Comparison of ENCODE assay signal across 9 mouse cellular contexts in the genomic region with DNA sequence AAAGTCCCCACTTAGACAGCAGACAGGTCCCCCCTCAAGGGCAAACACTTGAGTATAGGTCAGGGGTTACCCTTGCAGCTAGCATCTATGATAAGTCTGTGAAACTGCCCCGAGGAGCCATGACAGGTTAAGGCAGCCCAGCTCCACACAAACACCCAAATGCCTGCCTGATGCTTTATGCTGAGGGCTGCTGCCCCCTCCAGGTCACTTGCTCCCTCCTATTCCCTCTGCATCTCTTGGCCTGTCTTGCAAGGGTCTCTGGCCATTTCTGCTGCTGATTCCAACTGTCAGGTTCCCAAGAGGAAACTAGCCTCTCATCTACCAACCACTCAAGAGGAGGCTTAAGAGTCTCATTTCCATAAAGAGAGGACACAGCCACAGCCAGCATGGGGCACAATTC. TPM values are rescaled to one million over a fixed set of nuclear protein-coding genes. Genes with fewer than 3 reads are reported as not detected.
A peak's percentile ranks its signal among the peaks of the same experiment; 100 is the strongest.
DNase-seq lines count a peak whose midpoint lies in the region; ATAC-seq and TF ChIP-seq lines count a peak whose summit lies in the region.
"Had no signal": no experiment of that assay in that cellular context is flagged by ENCODE, and none has a peak within 500 bp of the region (broad histone marks: within the 10 kb centered on the region; RNA-seq: fewer than 3 reads in every experiment).

No protein-coding gene starts in this region.

- intact Hi-C loops in heart, postnatal 10 days (cut with DNase I): no loop called here

- TF ChIP-seq CTCF in liver, postnatal 0 days (IDR thresholded peaks at IDR 0.05; ENCODE audit: low read depth): peak; percentile 14; the same call in 1 of the 2 replicates
- peak; percentile 9 for TF ChIP-seq CTCF in ES-Bruce4 (IDR thresholded peaks at IDR 0.05; ENCODE audit: low read depth, low read length)
- no peak for TF ChIP-seq CTCF in midbrain, postnatal 0 days (IDR thresholded peaks at IDR 0.05)

- no peaks in the 10 kb centered on the region for H3K9me3 ChIP-seq in liver, postnatal 0 days (ENCODE audit: low read length)
- H3K9me3 ChIP-seq in liver, embryonic 11.5 days (ENCODE audit: control insufficient read depth, low read length): no peaks in the 10 kb centered on the region
- H3K9me3 ChIP-seq in ES-Bruce4 (replicated peaks; ENCODE audit: control insufficient read depth, insufficient read depth, low read length, poor library complexity, severe bottlenecking): no peaks in the 10 kb centered on the region
- H3K9me3 ChIP-seq in midbrain, postnatal 0 days (ENCODE audit: low read length): no peaks in the 10 kb centered on the region
- no peaks in the 10 kb centered on the region for H3K9me3 ChIP-seq in forebrain, embryonic 14.5 days (replicated peaks; ENCODE audit: control insufficient read depth, low read length)

- H3K36me3 ChIP-seq in liver, postnatal 0 days (replicated peaks; ENCODE audit: insufficient read depth, low read length): no peaks in the 10 kb centered on the region; the same call in 1 of the 2 replicates
- no peaks in the 10 kb centered on the region for H3K36me3 ChIP-seq in liver, embryonic 11.5 days (ENCODE audit: control insufficient read depth, insufficient read depth, low read length)
- no peaks in the 10 kb centered on the region for H3K36me3 ChIP-seq in ES-Bruce4 (ENCODE audit: control insufficient read depth, insufficient read depth, low read length, poor library complexity, severe bottlenecking)
- no peaks in the 10 kb centered on the region for H3K36me3 ChIP-seq in midbrain, postnatal 0 days (ENCODE audit: insufficient read depth, low read length)
- H3K36me3 ChIP-seq in forebrain, embryonic 14.5 days (ENCODE audit: control insufficient read depth, insufficient read depth, low read length): no peaks in the 10 kb centered on the region

- no peak for TF ChIP-seq EP300 in liver, postnatal 0 days (IDR thresholded peaks at IDR 0.05; ENCODE audit: low read depth)
- TF ChIP-seq EP300 in ES-Bruce4 (IDR thresholded peaks at IDR 0.05; ENCODE audit: insufficient read depth, low read depth, low read length): no peak

- H3K27me3 ChIP-seq in liver, postnatal 0 days (ENCODE audit: insufficient read depth, low read length): no peaks in the 10 kb centered on the region
- H3K27me3 ChIP-seq in liver, embryonic 11.5 days (replicated peaks; ENCODE audit: control insufficient read depth, insufficient read depth, low read length): no peaks in the 10 kb centered on the region
- no peaks in the 10 kb centered on the region for H3K27me3 ChIP-seq in ES-Bruce4 (ENCODE audit: control insufficient read depth, insufficient read depth, low read length, poor library complexity, severe bottlenecking)
- H3K27me3 ChIP-seq in midbrain, postnatal 0 days (ENCODE audit: insufficient read depth, low read length): no peaks in the 10 kb centered on the region; the same call in 1 of the 2 replicates
- H3K27me3 ChIP-seq in forebrain, embryonic 14.5 days (replicated peaks; ENCODE audit: control insufficient read depth, insufficient read depth, low read length): no peaks in the 10 kb centered on the region

- WGBS in liver, postnatal 0 days (ENCODE audit: insufficient replicate concordance): 46% methylated on average over 1 of the region's 1 CpGs
- WGBS in liver, embryonic 11.5 days: 67% methylated on average over 1 of the region's 1 CpGs
- 69% methylated on average over 1 of the region's 1 CpGs for WGBS in midbrain, postnatal 0 days
- 38% methylated on average over 1 of the region's 1 CpGs for WGBS in forebrain, embryonic 14.5 days

- H3K4me2 ChIP-seq in liver, postnatal 0 days (ENCODE audit: low read depth, low read length): no peak overlapping the region
- H3K4me2 ChIP-seq in liver, embryonic 11.5 days: no peak overlapping the region
- H3K4me2 ChIP-seq in midbrain, postnatal 0 days (ENCODE audit: low read depth, low read length, poor library complexity, severe bottlenecking): no peak overlapping the region
- H3K4me2 ChIP-seq in forebrain, embryonic 14.5 days (ENCODE audit: low read length): no peak overlapping the region

- no peaks in the 10 kb centered on the region for H3K4me1 ChIP-seq in liver, postnatal 0 days (ENCODE audit: insufficient read depth)
- H3K4me1 ChIP-seq in liver, embryonic 11.5 days (replicated peaks; ENCODE audit: control insufficient read depth, insufficient read depth, low read length): no peaks in the 10 kb centered on the region
- no peaks in the 10 kb centered on the region for H3K4me1 ChIP-seq in ES-Bruce4 (ENCODE audit: control insufficient read depth, insufficient read depth, low read length)
- H3K4me1 ChIP-seq in midbrain, postnatal 0 days (ENCODE audit: insufficient read depth, low read length): no peaks in the 10 kb centered on the region
- H3K4me1 ChIP-seq in forebrain, embryonic 14.5 days (ENCODE audit: control insufficient read depth, insufficient read depth, low read length): no peaks in the 10 kb centered on the region

- no peak overlapping the region for H3K4me3 ChIP-seq in liver, postnatal 0 days (ENCODE audit: low read depth, low read length)
- H3K4me3 ChIP-seq in liver, embryonic 11.5 days (ENCODE audit: low read depth, low read length): no peak overlapping the region
- no peak overlapping the region for H3K4me3 ChIP-seq in ES-Bruce4 (ENCODE audit: low read depth, low read length)
- H3K4me3 ChIP-seq in midbrain, postnatal 0 days (ENCODE audit: low read depth, low read length): no peak overlapping the region
- H3K4me3 ChIP-seq in forebrain, embryonic 14.5 days (ENCODE audit: low read depth, low read length): no peak overlapping the region

- peak; percentile 39 to 44 for DNase-seq in heart, postnatal 10 days
- no peak for DNase-seq in heart, adult 11 months
- no peak for DNase-seq in liver, postnatal 0 days
- DNase-seq in liver, embryonic 11.5 days (ENCODE audit: low spot score): no peak
- peak; percentile 55 for DNase-seq in ZHBTc4 (ENCODE audit: low read depth, low spot score)
- DNase-seq in midbrain, postnatal 0 days (ENCODE audit: low spot score): no peak
- DNase-seq in forebrain, embryonic 14.5 days (ENCODE audit: low spot score): no peak
- DNase-seq: adrenal gland, adult 8-10 months had no signal

- H3K27ac ChIP-seq in liver, postnatal 0 days (ENCODE audit: low read depth): no peak overlapping the region
- no peak overlapping the region for H3K27ac ChIP-seq in liver, embryonic 11.5 days (ENCODE audit: low read depth, low read length)
- H3K27ac ChIP-seq in ES-Bruce4 (ENCODE audit: insufficient read depth, low read length): no peak overlapping the region
- no peak overlapping the region for H3K27ac ChIP-seq in midbrain, postnatal 0 days (ENCODE audit: low read depth, low read length)
- H3K27ac ChIP-seq in forebrain, embryonic 14.5 days (ENCODE audit: low read depth, low read length): no peak overlapping the region

- no peak for ATAC-seq in liver, postnatal 0 days
- ATAC-seq in liver, embryonic 11.5 days (replicated peaks; ENCODE audit: low FRiP score): no peak
- ATAC-seq in midbrain, postnatal 0 days (ENCODE audit: low FRiP score): no peak
- no peak for ATAC-seq in forebrain, embryonic 14.5 days

- no peak for TF ChIP-seq POLR2A in ES-Bruce4 (IDR thresholded peaks at IDR 0.05; ENCODE audit: insufficient read depth, low read length)

- no peak overlapping the region for H3K9ac ChIP-seq in liver, postnatal 0 days (replicated peaks)
- no peak overlapping the region for H3K9ac ChIP-seq in liver, embryonic 11.5 days (ENCODE audit: low read depth, low read length)
- H3K9ac ChIP-seq in ES-Bruce4 (ENCODE audit: low read depth, poor library complexity, severe bottlenecking): no peak overlapping the region
- no peak overlapping the region for H3K9ac ChIP-seq in midbrain, postnatal 0 days (replicated peaks; ENCODE audit: low read length, poor library complexity, severe bottlenecking)
- no peak overlapping the region for H3K9ac ChIP-seq in forebrain, embryonic 14.5 days (ENCODE audit: low read length)

RNA-seq across cellular contexts. Expression of a gene that starts 32.4 kb away (rescaled TPM):
- total RNA-seq in heart, postnatal 10 days (2021): 1 to 10 TPM; 1.5 to 2.1 TPM
- polyA plus RNA-seq in liver, postnatal 0 days (2015; fragmentation: Nextera tagmentation; extraction: Ambion mirVana): 1.6 and 2.6 TPM in 2 replicates
- polyA plus RNA-seq in liver, embryonic 11.5 days (2014; fragmentation: Nextera tagmentation; extraction: Ambion mirVana): 1.6 and 1.9 TPM in 2 replicates
- polyA plus RNA-seq in ES-Bruce4 (2011; ENCODE audit: insufficient read depth, insufficient read length, low read depth, missing spikeins): not detected in 2 replicates
- 1.4 and 7.8 TPM in 2 replicates for total RNA-seq in midbrain, postnatal 0 days (2014; rRNA removed)
- 0.02 and 0.06 TPM in 2 replicates for polyA plus RNA-seq in midbrain, postnatal 0 days (2015; fragmentation: Nextera tagmentation; extraction: Ambion mirVana)
- 0.09 and 0.11 TPM in 2 replicates for polyA plus RNA-seq in forebrain, embryonic 14.5 days (2014; fragmentation: Nextera tagmentation; extraction: Ambion mirVana)

Comparison
In these comparisons a context has a peak if more than half of its experiments do, and no peak if none do; other contexts are left out.
1. DNase-seq: peak in heart, postnatal 10 days (2 of 2) and ZHBTc4 (single experiment); none in heart, adult 11 months (single experiment), liver, postnatal 0 days (single experiment), liver, embryonic 11.5 days (single experiment), midbrain, postnatal 0 days (single experiment) and forebrain, embryonic 14.5 days (single experiment).